Mouse (Mus musculus) hindbrain, embryonic 14.5 days (tissue): ENCODE data around the gene Hsd17b1. TPM values are rescaled to one million over a fixed set of nuclear protein-coding genes. Genes with fewer than 3 reads are reported as not detected.
"Not testable (repeated sequence)": the region's sequence is repeated elsewhere in the genome, so short reads cannot be mapped to it uniquely, and the experiment has no call there.

Experiments
- ATAC-seq: fragments of 200-750 bp; cut with Nextera tagmentation; 2 replicates; pipeline ENCODE4 v1.8.0; 2017; ENCODE audit warnings: moderate number of reproducible peaks, mild to moderate bottlenecking, moderate TSS enrichment, moderate library complexity; ENCODE audit not compliant: low FRiP score
- DNase-seq: peaks from one replicate; pipeline ENCODE4 v3.0.0-alpha.2; 2015; ENCODE audit warnings: low spot score
- H3K27ac ChIP-seq: fragments of 300-500 bp; sonication (generic); 2 replicates; pipeline ENCODE4 v1.5.1; 2014; ENCODE audit warnings: mild to moderate bottlenecking, moderate library complexity
- H3K27me3 ChIP-seq: fragments of 300-500 bp; sonication (generic); 2 replicates; pipeline ENCODE4 v1.6.1; 2014; ENCODE audit warnings: mild to moderate bottlenecking, low read length, mixed read lengths; ENCODE audit not compliant: control insufficient read depth, insufficient read depth
- H3K36me3 ChIP-seq: fragments of 300-500 bp; sonication (generic); replicated peaks from 2 replicates; pipeline ENCODE4 v1.6.1; 2014; ENCODE audit not compliant: control insufficient read depth, insufficient read depth
- H3K4me1 ChIP-seq: fragments of 300-500 bp; sonication (generic); replicated peaks from 2 replicates; pipeline ENCODE4 v1.6.1; 2014; ENCODE audit warnings: antibody characterized with exemption, low read length, mixed read lengths; ENCODE audit not compliant: control insufficient read depth, insufficient read depth
- H3K4me2 ChIP-seq: fragments of 300-500 bp; sonication (generic); replicated peaks from 2 replicates; pipeline ENCODE4 v1.6.1; 2014; ENCODE audit warnings: mild to moderate bottlenecking, moderate library complexity
- H3K4me3 ChIP-seq: fragments of 300-500 bp; sonication (generic); replicated peaks from 2 replicates; pipeline ENCODE4 v1.5.1; 2014; ENCODE audit warnings: mild to moderate bottlenecking, low read length
- H3K9ac ChIP-seq: fragments of 300-500 bp; sonication (generic); 2 replicates; pipeline ENCODE4 v1.6.1; 2014
- H3K9me3 ChIP-seq: fragments of 300-500 bp; sonication (generic); 2 replicates; pipeline ENCODE4 v1.6.1; 2016; ENCODE audit warnings: low read length; ENCODE audit not compliant: control insufficient read depth
- WGBS: fragments of 180-500 bp; shearing (Covaris S2); extraction: QIAGEN DNeasy Blood & Tissue Kit; methylation state at CpG from one replicate; pipeline ENCODE4 v1.1.7; 2014; 5-methylcytosine and 5-hydroxymethylcytosine counted together
- polyA plus RNA-seq: library from polyadenylated mRNA; unstranded; fragments of >200 nt; fragmentation: Nextera tagmentation; extraction: Ambion mirVana; gene quantifications from 2 replicates; pipeline ENCODE4 v1.2.1, GENCODE M21; 2014

Hsd17b1 gene
- polyA plus RNA-seq, 1 experiment from 2014 or later: not detected

DNA sequence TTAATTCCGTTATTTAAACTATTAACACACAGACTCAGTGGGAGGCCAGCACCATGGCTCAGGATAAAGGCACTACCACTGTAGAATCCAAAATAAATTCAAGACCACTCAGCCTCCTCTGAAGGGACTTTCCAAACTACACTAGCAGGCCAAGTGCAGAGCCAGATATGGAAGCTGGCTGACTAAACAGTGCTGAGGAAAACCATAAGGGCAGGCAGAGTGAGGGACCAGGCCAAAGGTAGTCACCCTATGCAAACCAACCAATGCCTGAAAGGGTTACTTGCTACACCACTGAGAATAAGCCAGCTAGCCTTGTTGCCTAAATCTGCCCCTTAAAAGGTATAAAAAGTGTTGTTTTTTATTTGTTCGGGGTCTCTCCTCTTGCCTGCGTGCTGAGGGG is 34.0 kb downstream of the Hsd17b1 start:
- no peaks in the 10 kb centered on the region for H3K27me3 ChIP-seq
- DNase-seq: no peak
- peaks cover 7% of the 10 kb centered on the region; the same call in 1 of the 2 replicates for H3K4me1 ChIP-seq
- ATAC-seq: no peak
- H3K4me3 ChIP-seq: no peak overlapping the region
- H3K9me3 ChIP-seq: no peaks in the 10 kb centered on the region
- 91% methylated on average over 3 of the region's 3 CpGs for WGBS
- H3K4me2 ChIP-seq: no peak overlapping the region
- no peak overlapping the region for H3K9ac ChIP-seq
- H3K36me3 ChIP-seq: no peaks in the 10 kb centered on the region
- no peak overlapping the region for H3K27ac ChIP-seq

DNA sequence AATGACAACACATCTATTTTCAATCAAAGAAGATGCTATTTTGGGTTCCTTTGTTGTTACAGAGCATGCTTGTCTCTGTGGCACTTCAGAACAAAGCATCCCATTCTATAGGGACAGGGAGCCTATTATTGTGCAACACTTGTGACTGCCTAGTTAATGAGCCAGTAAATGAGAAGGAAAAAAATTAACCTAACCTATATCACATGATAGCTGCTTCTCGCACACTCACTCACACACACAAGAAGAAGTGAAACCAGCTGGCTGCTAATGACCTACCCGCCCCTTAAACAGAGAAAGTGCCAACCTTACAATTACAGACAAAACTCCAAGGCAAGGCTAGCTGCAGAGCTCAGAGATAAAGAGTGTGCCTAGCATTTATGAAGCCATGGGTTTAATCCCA is 37.4 kb downstream of the Hsd17b1 start:
- Histone ChIP-seq H3K27ac (peak overlapping the region; percentile 34), H3K4me1 (peaks cover 23% of the 10 kb centered on the region), H3K9me3 (no peaks in the 10 kb centered on the region), H3K4me2 (peak overlapping the region; percentile 8; the same call in 1 of the 2 replicates), H3K4me3 (no peak overlapping the region), H3K36me3 (no peaks in the 10 kb centered on the region), H3K9ac (0 out of 2 replicates have a peak overlapping the region, but pooled peaks have one; percentile 2), H3K27me3 (no peaks in the 10 kb centered on the region)
- WGBS: 37% methylated on average over 2 of the region's 2 CpGs
- no peak for DNase-seq
- ATAC-seq: no peak

- Histone ChIP-seq H3K9me3 (no peaks in the 10 kb centered on the region), H3K27ac (no peak overlapping the region), H3K4me3 (peak overlapping the region; percentile 85), H3K9ac (peak overlapping the region; percentile 89; the same call in 1 of the 2 replicates), H3K36me3 (peaks cover 7% of the 10 kb centered on the region; the same call in 1 of the 2 replicates), H3K4me2 (peak overlapping the region; percentile 82), H3K27me3 (no peaks in the 10 kb centered on the region), H3K4me1 (peaks cover 33% of the 10 kb centered on the region)
- DNase-seq (no peak), ATAC-seq (no peak)
- WGBS: 56% methylated on average over 4 of the region's 4 CpGs
Measured at GRCm38 (mm10) chr11:101118105-101118504, 39.9 kb downstream of the Hsd17b1 start.

- 1% methylated on average over 36 of the region's 39 CpGs for WGBS
- H3K27me3 ChIP-seq: no peaks in the 10 kb centered on the region
- DNase-seq (no peak), ATAC-seq (peak; percentile 75)
- H3K9me3 ChIP-seq: no peaks in the 10 kb centered on the region
- H3K4me2 ChIP-seq: peak overlapping the region; percentile 82
- peaks cover 33% of the 10 kb centered on the region for H3K4me1 ChIP-seq
- H3K36me3 ChIP-seq: peaks cover 16% of the 10 kb centered on the region
- peak overlapping the region; percentile 81 for H3K27ac ChIP-seq
- H3K9ac ChIP-seq: peak overlapping the region; percentile 89
- H3K4me3 ChIP-seq: peak overlapping the region; percentile 85
Measured at GRCm38 (mm10) chr11:101119131-101119760, 41.0 kb downstream of the Hsd17b1 start.

GRCm38 (mm10) chr11:101119761-101120544 is 41.7 kb downstream of the Hsd17b1 start, which contains the start of the genes Retreg3 and Tubg1:
Gene Retreg3, minus strand, starts transcription at chr11:101119893.
Gene Tubg1, plus strand, starts transcription at chr11:101119938.
- peak within 1 kb of the TSS; percentile 85 for H3K4me3 ChIP-seq
- peak within 1 kb of the TSS; percentile 89 for H3K9ac ChIP-seq
- peaks cover 19% of the 10 kb centered on the region for H3K36me3 ChIP-seq
- peak within 1 kb of the TSS; percentile 89 for H3K27ac ChIP-seq
- H3K27me3 ChIP-seq: no peaks in the 10 kb centered on the region
- DNase-seq (peak; percentile 100), ATAC-seq (peak; percentile 94)
- H3K9me3 ChIP-seq: no peaks in the 10 kb centered on the region
- under 1% methylated on average over 61 of the region's 61 CpGs for WGBS
- H3K4me1 ChIP-seq: peaks cover 33% of the 10 kb centered on the region
- peak within 1 kb of the TSS; percentile 94 for H3K4me2 ChIP-seq

DNA sequence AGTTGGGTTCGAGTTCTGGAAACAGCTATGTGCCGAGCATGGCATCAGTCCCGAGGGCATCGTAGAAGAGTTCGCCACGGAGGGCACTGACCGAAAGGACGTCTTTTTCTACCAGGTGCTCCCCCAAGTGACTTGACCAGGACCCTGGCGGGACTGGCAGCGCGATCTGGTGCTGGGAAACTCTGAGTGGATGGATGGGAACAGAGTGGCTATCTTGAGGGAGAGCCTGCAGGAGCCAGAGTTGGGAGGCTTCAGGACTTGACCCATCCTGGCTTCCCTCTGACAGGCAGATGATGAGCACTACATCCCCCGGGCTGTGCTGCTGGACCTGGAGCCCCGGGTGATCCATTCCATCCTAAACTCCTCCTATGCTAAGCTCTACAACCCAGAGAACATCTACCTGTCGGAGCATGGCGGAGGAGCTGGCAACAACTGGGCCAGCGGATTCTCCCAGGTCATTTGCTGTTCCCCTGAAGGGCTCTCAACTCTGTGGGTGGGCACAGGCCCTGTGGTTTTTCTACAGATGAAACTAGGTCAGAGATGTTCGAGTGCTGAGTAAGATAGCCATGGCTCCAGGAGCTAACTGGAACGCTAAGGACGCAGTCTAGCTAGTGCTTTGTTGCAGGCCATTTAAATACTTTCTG is 42.5 kb downstream of the Hsd17b1 start:
- no peak for ATAC-seq
- no peak for DNase-seq
- Histone ChIP-seq H3K4me1 (peaks cover 30% of the 10 kb centered on the region), H3K4me3 (peak overlapping the region; percentile 85), H3K36me3 (peaks cover 24% of the 10 kb centered on the region), H3K9me3 (no peaks in the 10 kb centered on the region), H3K27me3 (no peaks in the 10 kb centered on the region), H3K27ac (peak overlapping the region; percentile 89), H3K9ac (peak overlapping the region; percentile 84), H3K4me2 (peak overlapping the region; percentile 94)
- 27% methylated on average over 19 of the region's 19 CpGs for WGBS

DNA sequence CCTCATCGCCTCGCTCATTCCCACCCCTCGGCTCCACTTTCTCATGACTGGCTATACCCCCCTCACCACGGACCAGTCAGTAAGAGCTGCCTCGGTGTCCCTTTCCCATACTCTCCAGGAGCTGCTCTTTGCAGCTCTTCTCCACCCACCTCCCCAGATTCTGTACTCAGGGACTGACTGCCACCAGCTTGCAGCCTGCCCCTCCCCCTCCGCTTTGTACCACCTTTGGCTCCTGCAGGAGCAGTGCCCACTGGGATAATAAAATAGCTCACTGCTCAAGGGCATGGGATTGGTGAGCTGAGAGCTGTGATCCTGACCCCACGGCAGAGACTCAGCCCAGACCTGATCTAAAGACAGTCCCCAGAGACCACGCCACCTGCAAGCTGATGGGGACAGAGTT is 46.3 kb downstream of the Hsd17b1 start:
- H3K9ac ChIP-seq, DNase-seq, H3K27ac ChIP-seq, H3K27me3 ChIP-seq, H3K9me3 ChIP-seq, ATAC-seq, H3K4me3 ChIP-seq, H3K4me2 ChIP-seq: not testable (repeated sequence)
- WGBS: 95% methylated on average over 8 of the region's 8 CpGs
- Histone ChIP-seq H3K36me3 (peaks cover 37% of the 10 kb centered on the region), H3K4me1 (peaks cover 13% of the 10 kb centered on the region)

GRCm38 (mm10) chr11:101125008-101125407 is 46.8 kb downstream of the Hsd17b1 start:
- DNase-seq, H3K9me3 ChIP-seq, H3K4me3 ChIP-seq, ATAC-seq, H3K27me3 ChIP-seq, H3K4me2 ChIP-seq, H3K27ac ChIP-seq, H3K9ac ChIP-seq: not testable (repeated sequence)
- peaks cover 13% of the 10 kb centered on the region for H3K4me1 ChIP-seq
- WGBS: 94% methylated on average over 4 of the region's 9 CpGs
- H3K36me3 ChIP-seq: peaks cover 37% of the 10 kb centered on the region

DNA sequence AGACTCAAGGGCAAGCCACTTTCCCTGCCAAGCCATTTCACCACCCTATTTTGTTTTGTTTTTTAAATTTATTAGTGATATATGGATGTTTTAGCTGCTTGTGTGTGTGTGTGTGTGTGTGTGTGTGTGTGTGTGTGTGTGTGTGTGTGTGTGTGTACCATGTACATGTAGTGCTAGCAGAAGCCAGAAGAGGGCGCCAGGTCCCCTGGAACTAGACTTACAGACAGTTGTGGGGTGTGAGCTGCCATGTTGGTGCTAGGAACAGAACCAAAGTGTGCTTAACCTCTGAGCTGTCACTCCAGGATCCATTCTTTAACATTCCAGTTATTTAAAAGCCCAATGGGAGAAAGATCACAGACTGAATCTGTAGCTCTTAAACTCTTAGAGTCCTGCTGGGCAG is 48.9 kb downstream of the Hsd17b1 start:
- Histone ChIP-seq H3K4me3 (no peak overlapping the region), H3K4me1 (no peaks in the 10 kb centered on the region), H3K27me3 (no peaks in the 10 kb centered on the region), H3K9ac (no peak overlapping the region), H3K4me2 (no peak overlapping the region), H3K36me3 (peaks cover 37% of the 10 kb centered on the region), H3K9me3 (no peaks in the 10 kb centered on the region), H3K27ac (no peak overlapping the region)
- WGBS: 58% methylated on average over 1 of the region's 1 CpGs
- ATAC-seq (no peak), DNase-seq (no peak)
